Mouse (Mus musculus) kidney, postnatal 25 days (tissue): Measurements from ENCODE around the gene Kpna4.

Experiments used
- DNase-seq, 2 experiments: peaks; one replicate each; pipeline ENCODE4 v3.0.0; 2021; ENCODE audit warnings: mixed read lengths in 2 of 2

The Kpna4 gene

GRCm38 (mm10) chr3:69126509-69127345 lies at the start of gene Kpna4:
Gene Kpna4 (minus strand): TSS chr3:69127113.
- peak; percentile 93 to 98 for DNase-seq

GRCm38 (mm10) chr3:69175229-69175628 lies 48.3 kb upstream of the Kpna4 start:
- DNase-seq, result peak in 1 of 2 experiments; percentile 20

- no peak for DNase-seq
These were observed 44.2 kb upstream of the Kpna4 start for GRCm38 (mm10) chr3:69171123-69171522.

GRCm38 (mm10) chr3:69169796-69170195 lies 42.9 kb upstream of the Kpna4 start:
- DNase-seq, result no peak

GRCm38 (mm10) chr3:69168724-69169123 lies 41.8 kb upstream of the Kpna4 start:
- no peak for DNase-seq

GRCm38 (mm10) chr3:69163057-69163456 lies 36.1 kb upstream of the Kpna4 start:
- no peak for DNase-seq

GRCm38 (mm10) chr3:69160429-69160828 lies 33.5 kb upstream of the Kpna4 start:
- DNase-seq, result no peak

- DNase-seq, result no peak
These were observed 32.6 kb upstream of the Kpna4 start for GRCm38 (mm10) chr3:69159501-69159900.

- DNase-seq, result no peak
These were observed 31.0 kb upstream of the Kpna4 start for GRCm38 (mm10) chr3:69157886-69158285.

- peak; percentile 27 to 67 for DNase-seq
These were observed 29.6 kb upstream of the Kpna4 start for GRCm38 (mm10) chr3:69156484-69156883.

- DNase-seq, result no peak
These were observed 27.8 kb upstream of the Kpna4 start for GRCm38 (mm10) chr3:69154691-69155090.

GRCm38 (mm10) chr3:69150921-69151320 lies 24.0 kb upstream of the Kpna4 start:
- no peak for DNase-seq

GRCm38 (mm10) chr3:69142372-69142994 lies 15.6 kb upstream of the Kpna4 start:
- no peak for DNase-seq

GRCm38 (mm10) chr3:69140851-69141250 lies 13.9 kb upstream of the Kpna4 start:
- no peak for DNase-seq

- DNase-seq, result no peak
These were observed 9.1 kb upstream of the Kpna4 start for GRCm38 (mm10) chr3:69136059-69136458.

GRCm38 (mm10) chr3:69130973-69131372 lies 4.1 kb upstream of the Kpna4 start:
- no peak for DNase-seq

- DNase-seq, result peak in 1 of 2 experiments; percentile 40
These were observed 780 bp upstream of the Kpna4 start for GRCm38 (mm10) chr3:69127693-69128092.

- no peak for DNase-seq
These were observed 399 bp upstream of the Kpna4 start for GRCm38 (mm10) chr3:69127346-69127678.

GRCm38 (mm10) chr3:69125891-69126508 lies 913 bp downstream of the Kpna4 start:
- peak; percentile 30 to 45 for DNase-seq

GRCm38 (mm10) chr3:69125461-69125860 lies 1.5 kb downstream of the Kpna4 start:
- no peak for DNase-seq

GRCm38 (mm10) chr3:69118827-69119226 lies 8.1 kb downstream of the Kpna4 start:
- no peak for DNase-seq

GRCm38 (mm10) chr3:69114760-69115159 lies 12.2 kb downstream of the Kpna4 start:
- DNase-seq, result no peak

GRCm38 (mm10) chr3:69113956-69114355 lies 13.0 kb downstream of the Kpna4 start:
- DNase-seq, result no peak

GRCm38 (mm10) chr3:69109079-69109478 lies 17.8 kb downstream of the Kpna4 start:
- DNase-seq, result no peak
